Mouse (Mus musculus): ENCODE measurements around the gene Ttc41. TPM values are rescaled to one million over a fixed set of nuclear protein-coding genes. Genes with fewer than 3 reads are reported as not detected.
A peak's percentile ranks its signal among the peaks of the same experiment; 100 is the strongest.
"Not testable (repeated sequence)": the region's sequence is repeated elsewhere in the genome, so short reads cannot be mapped to it uniquely, and the experiment has no call there.

Ttc41 gene
- polyA plus RNA-seq (2015; fragmentation: Nextera tagmentation; extraction: Ambion mirVana): 2.0 and 2.6 TPM in 2 replicates

- Histone ChIP-seq H3K9me3 (ENCODE audit: control insufficient read depth, low read length) (no peaks in the 10 kb centered on the region), H3K27ac (ENCODE audit: low read depth, low read length) (peak within 1 kb of the TSS; percentile 95), H3K4me1 (ENCODE audit: control insufficient read depth, insufficient read depth, low read depth, low read length) (peaks cover 40% of the 10 kb centered on the region), H3K4me2 (ENCODE audit: low read length) (peak within 1 kb of the TSS; percentile 87), H3K36me3 (ENCODE audit: control insufficient read depth, insufficient read depth, low read length) (peaks cover 24% of the 10 kb centered on the region), H3K9ac (ENCODE audit: low read depth, low read length) (peak within 1 kb of the TSS; percentile 92), H3K4me3 (ENCODE audit: low read length) (peak within 1 kb of the TSS; percentile 94), H3K27me3 (replicated peaks; ENCODE audit: control insufficient read depth, insufficient read depth, low read length) (no peaks in the 10 kb centered on the region)
- WGBS: under 1% methylated on average over 51 of the region's 51 CpGs
- ATAC-seq: peak; percentile 98
Measured at GRCm38 (mm10) chr10:86705318-86705921, at the start of gene Ttc41, which contains the start of gene Hsp90b1. TSS of gene Ttc41 (plus strand) at chr10:86705811. TSS of gene Hsp90b1 (minus strand) at chr10:86705509.

- H3K9me3 ChIP-seq (ENCODE audit: control insufficient read depth, low read length); H3K4me1 ChIP-seq (ENCODE audit: control insufficient read depth, insufficient read depth, low read depth, low read length); H3K4me3 ChIP-seq (ENCODE audit: low read length); H3K27me3 ChIP-seq (replicated peaks; ENCODE audit: control insufficient read depth, insufficient read depth, low read length); ATAC-seq; H3K9ac ChIP-seq (ENCODE audit: low read depth, low read length); H3K4me2 ChIP-seq (ENCODE audit: low read length); H3K36me3 ChIP-seq (ENCODE audit: control insufficient read depth, insufficient read depth, low read length); H3K27ac ChIP-seq (ENCODE audit: low read depth, low read length): not testable (repeated sequence)
- WGBS: 94% methylated on average over 4 of the region's 4 CpGs
Measured at GRCm38 (mm10) chr10:86670550-86670949, 35.1 kb upstream of the Ttc41 start.

GRCm38 (mm10) chr10:86684797-86685178 is 20.8 kb upstream of the Ttc41 start:
- peak overlapping the region; percentile 69 for H3K4me3 ChIP-seq (ENCODE audit: low read length)
- not testable (repeated sequence) for H3K9ac ChIP-seq (ENCODE audit: low read depth, low read length); H3K27me3 ChIP-seq (replicated peaks; ENCODE audit: control insufficient read depth, insufficient read depth, low read length); H3K9me3 ChIP-seq (ENCODE audit: control insufficient read depth, low read length); H3K36me3 ChIP-seq (ENCODE audit: control insufficient read depth, insufficient read depth, low read length); H3K4me1 ChIP-seq (ENCODE audit: control insufficient read depth, insufficient read depth, low read depth, low read length)
- H3K4me2 ChIP-seq (ENCODE audit: low read length): peak overlapping the region; percentile 70
- 42% methylated on average over 2 of the region's 2 CpGs for WGBS
- ATAC-seq: peak; percentile 68
- peak overlapping the region; percentile 86 for H3K27ac ChIP-seq (ENCODE audit: low read depth, low read length)

GRCm38 (mm10) chr10:86685179-86686016 is 20.2 kb upstream of the Ttc41 start:
- Histone ChIP-seq H3K9ac (ENCODE audit: low read depth, low read length) (peak overlapping the region; percentile 91), H3K4me3 (ENCODE audit: low read length) (peak overlapping the region; percentile 69), H3K27ac (ENCODE audit: low read depth, low read length) (peak overlapping the region; percentile 86), H3K4me2 (ENCODE audit: low read length) (peak overlapping the region; percentile 70)
- 0% methylated on average over 49 of the region's 53 CpGs for WGBS
- not testable (repeated sequence) for H3K27me3 ChIP-seq (replicated peaks; ENCODE audit: control insufficient read depth, insufficient read depth, low read length); H3K9me3 ChIP-seq (ENCODE audit: control insufficient read depth, low read length); H3K36me3 ChIP-seq (ENCODE audit: control insufficient read depth, insufficient read depth, low read length); H3K4me1 ChIP-seq (ENCODE audit: control insufficient read depth, insufficient read depth, low read depth, low read length)
- ATAC-seq: peak; percentile 97

GRCm38 (mm10) chr10:86686017-86686360 is 19.6 kb upstream of the Ttc41 start:
- ATAC-seq; H3K4me1 ChIP-seq (ENCODE audit: control insufficient read depth, insufficient read depth, low read depth, low read length); H3K27ac ChIP-seq (ENCODE audit: low read depth, low read length); H3K27me3 ChIP-seq (replicated peaks; ENCODE audit: control insufficient read depth, insufficient read depth, low read length); H3K9me3 ChIP-seq (ENCODE audit: control insufficient read depth, low read length): not testable (repeated sequence)
- Histone ChIP-seq H3K4me2 (ENCODE audit: low read length) (peak overlapping the region; percentile 70), H3K9ac (ENCODE audit: low read depth, low read length) (peak overlapping the region; percentile 91), H3K36me3 (ENCODE audit: control insufficient read depth, insufficient read depth, low read length) (peaks cover 11% of the 10 kb centered on the region), H3K4me3 (ENCODE audit: low read length) (peak overlapping the region; percentile 69)
- 29% methylated on average over 8 of the region's 9 CpGs for WGBS

GRCm38 (mm10) chr10:86700251-86700650 is 5.4 kb upstream of the Ttc41 start:
- no peak for ATAC-seq
- 67% methylated on average over 3 of the region's 3 CpGs for WGBS
- no peak overlapping the region for H3K27ac ChIP-seq (ENCODE audit: low read depth, low read length)
- H3K4me3 ChIP-seq (ENCODE audit: low read length): no peak overlapping the region
- no peak overlapping the region for H3K9ac ChIP-seq (ENCODE audit: low read depth, low read length)
- peaks cover 46% of the 10 kb centered on the region for H3K36me3 ChIP-seq (ENCODE audit: control insufficient read depth, insufficient read depth, low read length)
- H3K4me2 ChIP-seq (ENCODE audit: low read length): no peak overlapping the region
- no peaks in the 10 kb centered on the region for H3K27me3 ChIP-seq (replicated peaks; ENCODE audit: control insufficient read depth, insufficient read depth, low read length)
- H3K4me1 ChIP-seq (ENCODE audit: control insufficient read depth, insufficient read depth, low read depth, low read length): peaks cover 40% of the 10 kb centered on the region
- H3K9me3 ChIP-seq (ENCODE audit: control insufficient read depth, low read length): no peaks in the 10 kb centered on the region

GRCm38 (mm10) chr10:86700973-86701372 is 4.6 kb upstream of the Ttc41 start:
- WGBS: 77% methylated on average over 3 of the region's 3 CpGs
- ATAC-seq: no peak

GRCm38 (mm10) chr10:86702312-86702920 is 3.2 kb upstream of the Ttc41 start:
- H3K4me1 ChIP-seq (ENCODE audit: control insufficient read depth, insufficient read depth, low read depth, low read length): peaks cover 45% of the 10 kb centered on the region

More at GRCm38 (mm10) chr10:86700973-86701372, 4.6 kb upstream of the Ttc41 start:
- H3K4me2 ChIP-seq (ENCODE audit: low read length): no peak overlapping the region
- peaks cover 40% of the 10 kb centered on the region for H3K36me3 ChIP-seq (ENCODE audit: control insufficient read depth, insufficient read depth, low read length)
- no peak overlapping the region for H3K4me3 ChIP-seq (ENCODE audit: low read length)
- H3K27ac ChIP-seq (ENCODE audit: low read depth, low read length): no peak overlapping the region
- no peak overlapping the region for H3K9ac ChIP-seq (ENCODE audit: low read depth, low read length)
- H3K27me3 ChIP-seq (replicated peaks; ENCODE audit: control insufficient read depth, insufficient read depth, low read length): no peaks in the 10 kb centered on the region
- H3K4me1 ChIP-seq (ENCODE audit: control insufficient read depth, insufficient read depth, low read depth, low read length): peaks cover 40% of the 10 kb centered on the region
- H3K9me3 ChIP-seq (ENCODE audit: control insufficient read depth, low read length): no peaks in the 10 kb centered on the region

GRCm38 (mm10) chr10:86703375-86703774 is 2.2 kb upstream of the Ttc41 start:
- H3K36me3 ChIP-seq (ENCODE audit: control insufficient read depth, insufficient read depth, low read length): peaks cover 29% of the 10 kb centered on the region
- WGBS: 81% methylated on average over 4 of the region's 4 CpGs
- H3K27ac ChIP-seq (ENCODE audit: low read depth, low read length): no peak overlapping the region
- H3K9ac ChIP-seq (ENCODE audit: low read depth, low read length): no peak overlapping the region
- peak overlapping the region; percentile 87 for H3K4me2 ChIP-seq (ENCODE audit: low read length)
- no peaks in the 10 kb centered on the region for H3K27me3 ChIP-seq (replicated peaks; ENCODE audit: control insufficient read depth, insufficient read depth, low read length)
- H3K4me3 ChIP-seq (ENCODE audit: low read length): peak overlapping the region; percentile 94
- no peaks in the 10 kb centered on the region for H3K9me3 ChIP-seq (ENCODE audit: control insufficient read depth, low read length)
- peaks cover 45% of the 10 kb centered on the region for H3K4me1 ChIP-seq (ENCODE audit: control insufficient read depth, insufficient read depth, low read depth, low read length)
- no peak for ATAC-seq

More at GRCm38 (mm10) chr10:86702312-86702920, 3.2 kb upstream of the Ttc41 start:
- Histone ChIP-seq H3K27ac (ENCODE audit: low read depth, low read length) (no peak overlapping the region), H3K36me3 (ENCODE audit: control insufficient read depth, insufficient read depth, low read length) (peaks cover 37% of the 10 kb centered on the region), H3K9ac (ENCODE audit: low read depth, low read length) (no peak overlapping the region), H3K4me3 (ENCODE audit: low read length) (no peak overlapping the region), H3K4me2 (ENCODE audit: low read length) (no peak overlapping the region), H3K9me3 (ENCODE audit: control insufficient read depth, low read length) (no peaks in the 10 kb centered on the region), H3K27me3 (replicated peaks; ENCODE audit: control insufficient read depth, insufficient read depth, low read length) (no peaks in the 10 kb centered on the region)
- WGBS: 49% methylated on average over 4 of the region's 4 CpGs
- ATAC-seq: no peak
